Mouse (Mus musculus) megakaryocyte, adult 5-6 weeks (primary cell): ENCODE data around the gene Pop7. TPM values are rescaled to one million over a fixed set of nuclear protein-coding genes. Genes with fewer than 3 reads are reported as not detected.

Experiments used
- ATAC-seq: 2 replicates; pipeline ENCODE4 v1.8.0; 2016; ENCODE audit warnings: mild to moderate bottlenecking, inconsistent platforms; ENCODE audit not compliant: poor library complexity, severe bottlenecking
- total RNA-seq, 2 experiments: library from RNA; stranded (forward) in 1 of 2; stranded (reverse) in 1 of 2; fragments of 153-499, 151-499 nt in 1 of 2; fragments of 221-1000, 200-1000 nt in 1 of 2; gene quantifications; 2 replicates each; pipeline versions ENCODE4 v1.2.3 to v1.2.4; 2015 to 2017

Pop7 gene
- total RNA-seq, 2 experiments from 2014 or later, result 11.9 to 20.4 TPM

DNA sequence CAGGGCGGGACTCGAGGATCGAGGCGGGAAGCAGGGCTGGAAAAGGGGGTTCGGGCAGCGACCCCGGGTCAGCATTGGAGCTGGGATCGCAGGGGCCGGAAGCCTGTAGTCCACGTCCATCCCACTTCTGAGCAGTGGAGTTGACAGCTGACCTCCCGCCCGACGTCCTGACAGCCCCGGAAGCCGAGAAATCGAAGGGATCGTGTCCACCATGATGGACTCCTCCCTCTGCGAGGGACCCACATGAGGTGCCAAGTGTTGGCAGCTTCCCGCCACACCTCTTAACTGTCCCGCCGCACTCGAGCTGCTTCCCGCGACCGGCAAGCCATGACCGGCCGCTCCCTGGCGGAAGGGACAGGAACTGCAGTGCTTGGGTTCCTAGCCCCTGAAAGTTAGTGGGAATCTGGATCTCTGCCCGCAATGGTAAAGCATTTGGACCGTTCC is 371 bp upstream of the Pop7 start:
- peak; percentile 74 for ATAC-seq

DNA sequence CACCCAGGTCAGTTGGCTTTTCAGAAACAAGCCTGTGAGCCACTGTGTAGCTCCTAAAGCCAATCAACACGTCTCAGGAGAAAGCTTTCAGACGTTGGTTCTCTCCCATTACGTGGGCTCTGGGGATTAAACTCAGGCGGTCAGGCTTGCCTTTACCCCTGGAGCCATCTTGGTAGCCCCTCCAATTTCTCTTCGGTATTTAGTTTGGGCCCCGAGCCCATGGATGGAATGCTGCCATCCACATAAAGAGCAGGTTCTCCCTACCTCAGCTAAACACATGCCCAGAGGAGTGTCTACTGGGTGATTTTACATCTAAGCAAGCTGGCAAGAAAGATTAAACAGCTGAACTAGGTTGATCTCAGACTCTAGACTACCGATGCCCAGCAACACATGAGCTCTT is 2.1 kb downstream of the Pop7 start:
- ATAC-seq, result no peak

DNA sequence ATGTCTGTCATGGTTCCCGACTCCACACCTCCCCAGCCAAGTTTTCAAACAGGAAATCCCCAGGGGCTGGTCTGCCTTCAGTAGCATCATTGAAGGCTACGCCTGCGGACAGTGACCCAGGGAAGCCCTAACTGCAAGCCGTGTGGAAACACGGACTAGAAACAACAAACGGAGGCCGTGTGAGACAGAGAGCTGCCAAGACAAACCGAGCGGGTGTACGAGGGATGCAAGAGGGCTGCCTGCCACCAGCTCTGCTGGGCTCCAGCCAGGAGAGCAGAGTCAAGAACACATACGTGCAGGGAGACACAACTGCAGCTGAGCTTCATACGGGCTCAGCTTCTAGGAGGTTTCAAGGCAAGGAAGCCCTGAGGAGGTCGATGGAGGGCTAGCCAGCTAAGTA is 8.5 kb downstream of the Pop7 start:
- no peak for ATAC-seq

DNA sequence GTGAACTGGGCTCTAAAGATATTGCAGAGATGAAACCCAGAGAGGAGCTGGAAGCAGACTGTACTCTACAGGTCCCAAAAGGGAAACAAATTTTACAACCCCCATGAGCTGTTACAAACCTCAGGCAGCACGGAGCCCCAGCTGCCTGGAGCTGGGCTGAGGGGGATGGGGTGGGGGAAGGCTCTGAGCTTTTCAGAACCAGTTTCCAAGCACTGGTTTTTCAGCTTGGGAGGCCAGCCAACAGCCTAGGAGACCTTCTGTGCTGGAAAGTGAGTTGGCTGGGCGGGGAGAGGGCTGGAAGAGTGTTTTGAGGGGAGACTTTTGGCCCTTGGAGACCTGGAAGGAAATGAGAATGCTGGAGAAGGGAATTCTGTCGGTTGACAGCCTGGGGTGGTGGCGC is 10.8 kb downstream of the Pop7 start:
- ATAC-seq, result no peak

DNA sequence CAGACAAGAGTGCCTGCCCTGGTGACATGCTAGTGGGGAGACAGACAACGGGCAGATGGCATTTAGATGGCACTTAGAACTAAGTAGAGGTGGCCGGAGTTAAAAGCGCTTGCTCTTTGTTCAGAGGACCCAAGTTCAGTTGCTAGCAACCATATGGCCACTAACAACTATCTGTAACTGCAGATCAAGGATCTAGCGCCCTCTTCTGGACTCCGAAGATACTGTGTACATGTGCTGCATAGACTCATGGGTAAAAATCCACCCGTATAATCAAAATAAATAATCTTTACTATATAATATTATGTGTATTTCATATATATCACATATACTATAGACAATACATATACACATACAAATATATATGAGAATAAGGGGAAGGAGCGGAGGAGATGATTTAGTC is 14.7 kb downstream of the Pop7 start:
- no peak for ATAC-seq

DNA sequence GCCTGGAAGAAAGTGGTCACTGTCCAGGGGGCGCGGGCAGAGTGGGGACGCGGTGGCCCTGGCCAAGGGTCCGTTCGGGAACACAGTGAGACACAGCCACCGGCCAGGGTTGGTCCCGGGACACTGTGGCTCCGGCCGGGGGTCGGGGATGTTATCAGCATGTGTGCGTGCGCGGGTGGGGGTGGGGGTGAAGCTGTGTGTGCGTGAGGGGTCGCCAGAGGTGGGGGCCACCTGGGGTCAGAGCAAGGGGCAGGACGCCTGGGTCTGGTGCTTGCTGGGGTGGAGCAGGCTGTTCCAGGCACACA is 16.5 kb downstream of the Pop7 start:
- ATAC-seq, result no peak

DNA sequence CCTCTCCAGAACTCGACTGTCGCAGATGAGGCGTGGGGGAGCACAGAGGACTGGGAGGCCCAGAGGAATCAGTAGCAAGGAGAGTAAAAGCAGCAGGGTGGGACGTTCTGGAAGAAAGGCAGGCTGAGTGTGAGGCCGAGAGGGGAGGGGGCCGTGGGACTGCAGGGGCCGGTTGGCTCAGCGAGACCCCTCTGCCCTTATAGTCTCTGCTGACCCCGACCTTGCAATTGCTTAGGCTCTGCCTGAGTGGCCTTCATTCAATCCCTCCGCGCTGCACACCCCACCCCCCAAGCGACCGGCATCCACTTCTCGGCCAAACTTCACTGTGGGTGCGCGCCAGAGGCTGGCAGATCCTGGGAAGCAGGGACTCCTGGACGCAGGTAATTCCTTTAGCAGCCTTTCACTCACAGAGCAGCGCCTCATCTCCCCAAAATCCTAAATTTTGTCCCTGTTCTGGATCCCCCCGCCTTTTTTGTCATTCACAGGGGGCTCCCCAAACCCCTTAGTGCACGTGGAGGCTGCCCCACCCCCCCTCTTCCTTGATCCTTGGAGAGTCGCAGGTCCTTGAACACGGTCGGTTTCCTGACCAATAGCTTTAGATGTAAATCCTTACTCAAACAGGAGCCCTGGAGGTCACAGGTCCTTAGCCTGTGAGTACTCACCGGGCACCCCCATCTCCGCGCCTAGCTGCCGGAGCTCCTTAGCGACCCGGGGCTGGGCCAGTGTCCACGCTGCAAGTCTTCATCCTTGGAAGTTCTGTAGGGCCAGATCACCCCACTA is 17.1 kb downstream of the Pop7 start:
- ATAC-seq, result no peak

DNA sequence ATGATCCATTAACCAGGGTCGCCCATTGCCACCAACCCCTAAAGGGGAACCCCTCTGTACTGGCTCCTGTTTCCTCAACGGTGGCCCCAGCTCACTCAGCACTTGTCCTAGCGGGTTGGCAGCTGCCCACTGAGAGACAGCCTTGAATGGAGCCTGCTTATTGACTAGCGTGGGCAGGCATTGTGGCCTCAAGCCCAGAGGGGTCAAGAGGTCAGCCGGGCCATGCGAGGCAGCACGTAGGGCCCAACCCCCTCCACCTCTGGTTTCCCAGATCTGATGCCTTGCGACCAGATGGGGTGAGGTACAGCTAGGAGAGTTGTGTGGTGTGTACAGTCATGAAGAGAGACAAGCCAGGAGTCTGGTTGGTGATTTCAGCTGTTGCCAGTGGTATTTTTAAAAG is 20.4 kb downstream of the Pop7 start:
- ATAC-seq, result no peak

DNA sequence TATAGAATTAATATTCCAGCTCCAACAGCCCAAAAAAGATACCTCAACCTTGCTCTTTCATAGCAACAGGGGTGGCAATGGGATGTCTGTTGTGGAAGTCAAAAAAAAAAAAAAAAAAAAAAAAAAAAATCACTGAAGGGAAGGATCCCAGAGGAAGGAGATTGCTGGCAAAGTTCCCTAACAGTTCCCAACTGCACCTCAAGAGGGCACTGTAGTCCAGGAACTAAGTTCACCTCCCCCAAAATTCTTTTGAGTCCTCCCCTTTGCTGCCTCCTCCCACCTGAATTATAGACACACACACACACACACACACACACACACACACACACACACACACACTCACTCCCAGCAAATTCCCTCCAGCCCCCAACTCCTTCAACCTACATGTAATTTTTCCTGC is 21.2 kb downstream of the Pop7 start:
- peak; percentile 60 for ATAC-seq

DNA sequence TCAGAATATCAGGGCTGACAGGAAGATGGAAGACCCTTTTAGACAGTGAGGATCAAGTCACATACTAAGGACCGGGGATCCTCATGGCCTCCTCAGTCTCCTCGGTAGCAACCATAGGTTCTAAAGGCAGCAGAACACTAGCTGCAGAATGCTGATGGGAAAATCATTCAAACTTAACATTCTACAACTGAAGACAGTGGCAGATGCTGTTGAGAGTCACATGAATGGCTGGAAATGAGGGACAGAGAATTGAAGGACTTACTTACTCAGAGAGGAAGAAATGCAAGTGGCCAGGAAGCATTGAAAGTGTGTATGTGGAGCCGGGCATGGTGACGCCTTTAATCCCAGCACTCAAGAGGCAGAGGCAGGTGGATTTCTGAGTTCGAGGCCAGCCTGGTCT is 25.4 kb downstream of the Pop7 start, which contains the start of gene Zan:
Gene Zan, minus strand, starts transcription at position 101 of the 400 bp plus-strand sequence.
- no peak for ATAC-seq

DNA sequence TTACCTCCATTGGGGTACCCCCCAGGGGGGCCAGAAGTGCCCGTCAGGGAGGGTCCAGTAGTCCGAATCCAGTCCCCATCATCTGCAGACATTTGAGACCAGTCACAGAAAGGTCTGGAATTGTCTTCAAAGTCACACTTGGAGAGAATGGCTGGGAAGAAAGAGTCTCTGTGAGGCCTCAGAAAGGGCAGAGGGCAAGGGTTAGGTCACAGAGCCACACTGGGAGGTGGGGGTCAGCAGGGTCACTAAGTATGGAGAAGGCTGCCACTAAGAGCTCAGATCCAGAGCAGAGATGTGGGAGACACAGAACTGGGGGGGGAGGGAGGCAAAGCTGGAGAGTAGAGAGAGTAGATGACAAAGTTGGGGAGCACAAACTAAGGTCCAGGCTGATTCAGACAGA is 28.0 kb downstream of the Pop7 start:
- no peak for ATAC-seq

DNA sequence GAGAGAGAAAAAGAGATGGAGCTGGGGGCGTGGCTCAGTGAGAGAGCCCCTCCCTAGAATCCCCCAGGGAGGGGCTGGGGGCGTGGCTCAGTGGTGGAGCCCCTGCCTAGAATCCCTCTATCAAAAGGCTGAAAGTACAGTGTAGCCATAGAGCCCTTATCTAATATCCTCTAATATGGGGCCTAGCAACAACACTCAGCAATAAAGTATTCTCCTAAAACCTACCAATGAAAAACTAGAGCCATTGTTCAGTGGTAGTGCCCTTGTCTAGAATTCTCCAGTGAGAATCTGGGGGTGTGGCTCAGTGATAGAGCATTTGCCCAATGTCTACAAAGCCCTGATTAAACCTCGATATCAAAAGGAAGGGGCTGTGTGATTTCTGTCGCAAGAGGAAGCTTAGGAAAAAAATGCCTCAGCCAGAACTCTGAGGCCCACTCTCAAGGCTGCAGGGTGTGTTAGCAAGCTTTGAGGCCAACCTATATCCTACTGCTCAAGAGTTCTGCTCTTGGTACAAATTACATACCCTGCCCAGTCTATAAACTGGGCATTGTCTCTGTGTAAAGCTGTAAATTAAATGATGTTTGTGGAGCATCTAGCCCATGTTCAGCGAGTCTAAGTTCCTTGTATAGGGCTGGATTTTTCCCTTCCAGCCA is 29.9 kb downstream of the Pop7 start:
- no peak for ATAC-seq

DNA sequence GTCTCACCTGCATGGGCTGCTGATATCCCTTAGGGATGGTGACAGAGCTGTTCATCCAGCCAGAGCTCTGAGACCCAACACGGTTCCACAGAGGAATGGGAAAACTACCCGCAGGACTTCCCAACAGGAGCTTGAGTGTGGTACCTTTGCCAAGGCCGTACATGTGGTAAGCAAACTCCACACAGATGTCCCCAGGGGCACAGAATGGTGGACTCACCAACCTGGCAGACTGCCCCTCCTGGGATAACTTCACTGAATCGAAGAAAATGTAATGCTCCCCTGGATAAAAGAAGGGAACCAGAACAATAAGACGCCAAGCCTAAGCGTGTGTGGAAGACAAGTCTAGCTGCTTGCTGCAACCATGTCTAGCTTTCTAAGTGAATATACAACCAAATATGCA is 35.4 kb downstream of the Pop7 start:
- ATAC-seq, result no peak

DNA sequence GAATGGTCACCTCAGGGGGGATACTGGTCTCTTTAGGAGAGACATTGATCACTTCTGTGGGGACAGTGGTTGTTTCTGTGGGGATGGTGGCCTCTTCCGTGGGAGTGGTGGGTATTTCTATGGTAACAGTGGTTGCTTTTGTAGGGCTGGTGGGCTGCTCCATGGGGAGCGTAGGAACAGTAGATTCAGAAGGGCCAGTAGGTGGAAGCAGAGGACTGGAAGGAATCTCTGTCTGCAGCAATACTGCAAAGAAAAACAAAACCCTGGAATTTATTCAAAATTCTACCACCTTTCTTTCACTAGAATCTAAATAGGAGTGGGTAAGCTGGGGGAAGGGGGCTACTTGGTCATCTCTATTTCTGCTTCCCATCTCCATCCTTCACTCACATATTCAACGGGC is 37.3 kb downstream of the Pop7 start:
- ATAC-seq, result no peak

DNA sequence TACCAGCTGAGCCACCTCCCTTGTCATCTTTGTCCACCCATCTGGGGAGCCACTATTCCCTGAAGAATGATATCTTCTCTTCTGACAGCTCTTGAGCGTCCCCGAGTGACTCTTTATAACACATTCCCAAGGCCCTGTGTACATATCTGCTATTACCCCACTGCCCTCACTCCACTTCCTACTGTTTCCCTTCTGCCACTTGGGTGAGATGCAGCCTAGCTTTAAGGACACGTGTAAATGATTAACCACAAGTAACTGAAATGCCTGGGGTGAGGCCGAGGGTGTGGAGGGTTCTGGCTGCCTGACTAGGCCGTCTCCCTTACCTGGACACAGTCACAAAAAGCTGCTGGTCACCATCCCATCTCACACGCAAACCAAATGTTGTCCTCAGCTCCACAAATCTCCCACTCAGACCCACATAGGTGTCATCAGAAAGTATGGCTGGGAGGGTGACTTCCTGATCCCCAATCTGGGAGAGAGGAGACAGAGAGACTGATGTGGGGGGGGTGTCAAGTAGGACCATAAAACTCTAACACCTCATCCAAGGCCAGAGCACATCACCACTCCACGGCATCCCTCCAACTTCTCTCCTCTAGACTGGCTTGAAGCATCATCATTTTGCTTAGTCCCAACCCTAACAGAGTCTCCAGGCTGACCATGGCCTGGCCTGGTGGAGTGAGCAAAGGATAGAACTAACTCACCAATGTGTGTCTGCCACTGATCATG is 46.3 kb downstream of the Pop7 start:
- no peak for ATAC-seq

DNA sequence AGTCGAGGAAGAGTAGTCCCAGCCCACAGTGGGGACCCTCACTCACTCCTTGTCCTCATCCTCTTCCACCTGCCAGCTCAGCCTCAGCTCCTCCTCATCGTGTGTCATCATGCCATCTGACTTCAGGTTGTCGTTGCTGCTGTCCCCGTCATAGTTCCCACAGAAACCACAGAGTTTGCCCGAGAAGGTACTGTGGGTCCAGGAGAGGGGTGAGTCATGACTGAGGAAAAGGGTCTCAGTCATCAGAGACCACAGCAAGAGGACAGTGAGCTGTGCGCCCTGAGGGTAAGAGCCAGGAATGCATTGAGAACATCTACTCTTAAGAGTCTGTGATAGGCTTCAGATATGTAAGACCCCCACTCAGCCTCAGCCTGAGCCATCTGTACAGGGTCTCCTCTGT is 47.1 kb downstream of the Pop7 start:
- ATAC-seq, result no peak

Other genes starting within 250 kb of the Pop7 start
- gene Ache, start 215.0 kb downstream of the Pop7 start, total RNA-seq (2015), result 0.09 and 0.50 TPM in 2 replicates
- 0.07 and 0.08 TPM in 2 replicates for gene Ache, start 215.0 kb downstream of the Pop7 start, total RNA-seq (2017)
- 0.18 and 1.4 TPM in 2 replicates for gene Ufsp1, start 207.9 kb downstream of the Pop7 start, total RNA-seq (2015)
- 0.24 and 0.59 TPM in 2 replicates for gene Ufsp1, start 207.9 kb downstream of the Pop7 start, total RNA-seq (2017)
- 71.9 and 97.1 TPM in 2 replicates for gene Srrt, start 194.8 kb downstream of the Pop7 start, total RNA-seq (2015)
- 158 and 222 TPM in 2 replicates for gene Srrt, start 194.8 kb downstream of the Pop7 start, total RNA-seq (2017)
- 4.1 and 4.2 TPM in 2 replicates for gene Trip6, start 188.1 kb downstream of the Pop7 start, total RNA-seq (2015)
- 2.1 and 2.9 TPM in 2 replicates for gene Trip6, start 188.1 kb downstream of the Pop7 start, total RNA-seq (2017)
- 12.8 and 13.4 TPM in 2 replicates for gene Slc12a9, start 168.9 kb downstream of the Pop7 start, total RNA-seq (2015)
- gene Slc12a9, start 168.9 kb downstream of the Pop7 start, total RNA-seq (2017), result 20.9 and 21.6 TPM in 2 replicates
- 0.16 TPM in 1 of 2 replicates, not detected in the other for gene Ephb4, start 152.4 kb downstream of the Pop7 start, total RNA-seq (2015)
- not detected in 2 replicates for gene Ephb4, start 152.4 kb downstream of the Pop7 start, total RNA-seq (2017)
- 0.04 TPM in 1 of 2 replicates, not detected in the other for gene Zan, start 25.5 kb downstream of the Pop7 start, total RNA-seq (2015)
- gene Zan, start 25.5 kb downstream of the Pop7 start, total RNA-seq (2017), result not detected in 2 replicates
- 8.3 and 8.5 TPM in 2 replicates for gene Gigyf1, start 16.0 kb upstream of the Pop7 start, total RNA-seq (2015)
- gene Gigyf1, start 16.0 kb upstream of the Pop7 start, total RNA-seq (2017), result 5.6 and 5.9 TPM in 2 replicates
- not detected in 2 replicates for gene Epo, start 30.7 kb upstream of the Pop7 start, total RNA-seq (2015)
- not detected in 2 replicates for gene Epo, start 30.7 kb upstream of the Pop7 start, total RNA-seq (2017)
- gene Gnb2, start 31.0 kb upstream of the Pop7 start, total RNA-seq (2015), result 393 and 449 TPM in 2 replicates
- gene Gnb2, start 31.0 kb upstream of the Pop7 start, total RNA-seq (2017), result 377 and 389 TPM in 2 replicates
- not detected in 2 replicates for gene Actl6b, start 51.0 kb upstream of the Pop7 start, total RNA-seq (2015)
- not detected in 2 replicates for gene Actl6b, start 51.0 kb upstream of the Pop7 start, total RNA-seq (2017)
- gene Tfr2, start 67.3 kb upstream of the Pop7 start, total RNA-seq (2015), result 0.89 and 1.0 TPM in 2 replicates
- gene Tfr2, start 67.3 kb upstream of the Pop7 start, total RNA-seq (2017), result 1.3 and 2.5 TPM in 2 replicates
- 60.5 and 64.2 TPM in 2 replicates for gene Mospd3, start 98.5 kb upstream of the Pop7 start, total RNA-seq (2015)
- gene Mospd3, start 98.5 kb upstream of the Pop7 start, total RNA-seq (2017), result 6.4 and 10.6 TPM in 2 replicates
- 0.40 and 1.0 TPM in 2 replicates for gene Pcolce, start 111.3 kb upstream of the Pop7 start, total RNA-seq (2015)
- gene Pcolce, start 111.3 kb upstream of the Pop7 start, total RNA-seq (2017), result 0.51 TPM in 1 of 2 replicates, not detected in the other
- 0.18 TPM in 1 of 2 replicates, not detected in the other for gene Fbxo24, start 126.5 kb upstream of the Pop7 start, total RNA-seq (2015)
- gene Fbxo24, start 126.5 kb upstream of the Pop7 start, total RNA-seq (2017), result 0.37 TPM in 1 of 2 replicates, not detected in the other
- 76.5 and 93.0 TPM in 2 replicates for gene Lrch4, start 126.6 kb upstream of the Pop7 start, total RNA-seq (2015)
- gene Lrch4, start 126.6 kb upstream of the Pop7 start, total RNA-seq (2017), result 57.1 and 66.7 TPM in 2 replicates
- gene Gm20605, start 126.7 kb upstream of the Pop7 start, total RNA-seq (2015), result 8.1 and 10.2 TPM in 2 replicates
- 5.7 and 18.8 TPM in 2 replicates for gene Gm20605, start 126.7 kb upstream of the Pop7 start, total RNA-seq (2017)
- 59.9 and 97.5 TPM in 2 replicates for gene Sap25, start 138.8 kb upstream of the Pop7 start, total RNA-seq (2015)
- gene Sap25, start 138.8 kb upstream of the Pop7 start, total RNA-seq (2017), result 27.8 and 35.6 TPM in 2 replicates
- gene Irs3, start 143.2 kb upstream of the Pop7 start, total RNA-seq (2015), result not detected in 2 replicates
- not detected in 2 replicates for gene Irs3, start 143.2 kb upstream of the Pop7 start, total RNA-seq (2017)
- gene Agfg2, start 182.2 kb upstream of the Pop7 start, total RNA-seq (2015), result 19.3 and 19.9 TPM in 2 replicates
- gene Agfg2, start 182.2 kb upstream of the Pop7 start, total RNA-seq (2017), result 16.6 and 18.3 TPM in 2 replicates
- 0.21 and 0.27 TPM in 2 replicates for gene Nyap1, start 239.1 kb upstream of the Pop7 start, total RNA-seq (2015)
- gene Nyap1, start 239.1 kb upstream of the Pop7 start, total RNA-seq (2017), result 0.84 and 1.1 TPM in 2 replicates
- gene Tsc22d4, start 243.2 kb upstream of the Pop7 start, total RNA-seq (2015), result 55.9 and 74.7 TPM in 2 replicates
- gene Tsc22d4, start 243.2 kb upstream of the Pop7 start, total RNA-seq (2017), result 112 and 113 TPM in 2 replicates